Mouse (Mus musculus) midbrain, embryonic 13.5 days (tissue): Measurements from ENCODE around the gene Schip1. TPM values are rescaled to one million over a fixed set of nuclear protein-coding genes. Genes with fewer than 3 reads are reported as not detected.

Source experiments
- ATAC-seq: fragments of 200-750 bp; cut with Nextera tagmentation; 2 replicates; pipeline ENCODE4 v1.8.0; 2017; ENCODE audit warnings: mild to moderate bottlenecking, moderate TSS enrichment, moderate library complexity
- H3K27ac ChIP-seq: fragments of 300-500 bp; sonication (generic); 2 replicates; pipeline ENCODE4 v1.5.1; 2015; ENCODE audit warnings: inconsistent platforms, mild to moderate bottlenecking, moderate library complexity
- H3K27me3 ChIP-seq: fragments of 300-500 bp; sonication (generic); 2 replicates; pipeline ENCODE4 v1.6.1; 2015; ENCODE audit warnings: mild to moderate bottlenecking, inconsistent platforms
- H3K36me3 ChIP-seq: fragments of 300-500 bp; sonication (generic); 2 replicates; pipeline ENCODE4 v1.6.1; 2015; ENCODE audit warnings: mild to moderate bottlenecking, inconsistent platforms
- H3K4me1 ChIP-seq: fragments of 300-500 bp; sonication (generic); replicated peaks from 2 replicates; pipeline ENCODE4 v1.6.1; 2015; ENCODE audit warnings: inconsistent platforms
- H3K4me2 ChIP-seq: fragments of 300-500 bp; sonication (generic); replicated peaks from 2 replicates; pipeline ENCODE4 v1.6.1; 2015; ENCODE audit warnings: moderate library complexity, mild to moderate bottlenecking, inconsistent platforms
- H3K4me3 ChIP-seq: fragments of 300-500 bp; sonication (generic); replicated peaks from 2 replicates; pipeline ENCODE4 v1.5.1; 2015; ENCODE audit warnings: mild to moderate bottlenecking, inconsistent platforms
- H3K9ac ChIP-seq: fragments of 300-500 bp; sonication (generic); replicated peaks from 2 replicates; pipeline ENCODE4 v1.6.1; 2015; ENCODE audit warnings: mild to moderate bottlenecking, inconsistent platforms
- H3K9me3 ChIP-seq: fragments of 300-500 bp; sonication (generic); 2 replicates; pipeline ENCODE4 v1.6.1; 2016; ENCODE audit warnings: mild to moderate bottlenecking, inconsistent platforms
- WGBS: fragments of 180-500 bp; shearing (Covaris S2); methylation state at CpG from one replicate; pipeline ENCODE4 v1.1.7; 2015; 5-methylcytosine and 5-hydroxymethylcytosine counted together
- polyA plus RNA-seq: library from polyadenylated mRNA; unstranded; fragments of >200 nt; fragmentation: Nextera tagmentation; extraction: Ambion mirVana; gene quantifications from 2 replicates; pipeline ENCODE4 v1.2.1, GENCODE M21; 2015

Schip1 gene
- polyA plus RNA-seq, 1 experiment from 2014 or later: 127 TPM

DNA sequence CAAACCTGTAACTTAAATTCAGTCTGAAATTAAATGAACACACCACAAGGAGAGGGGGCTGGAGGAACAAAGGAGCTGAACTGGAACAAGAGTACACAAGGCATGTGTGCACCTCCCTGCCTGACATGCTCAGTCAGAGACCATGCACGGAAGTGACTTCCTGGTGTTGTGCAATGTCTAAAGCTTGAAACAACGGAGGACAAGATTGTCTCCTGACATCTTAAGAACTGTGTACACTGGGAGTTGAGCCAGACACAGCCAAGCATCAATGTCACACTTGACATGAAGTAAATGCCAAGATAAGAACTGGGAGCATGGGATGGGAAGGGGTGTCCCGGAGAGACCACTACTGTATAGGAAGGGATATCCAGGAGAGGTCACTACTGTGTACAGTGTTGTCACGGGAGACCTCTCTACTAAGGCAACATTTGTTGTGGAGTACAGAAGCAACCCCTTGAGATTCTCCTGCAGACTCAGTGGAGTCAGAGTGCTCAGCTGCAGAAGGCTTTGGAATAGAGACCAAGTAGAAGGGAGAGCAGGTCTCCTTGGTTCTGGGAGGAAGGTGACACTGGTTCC lies 490.6 kb downstream of the Schip1 start:
- Histone ChIP-seq H3K4me3 (no peak overlapping the region), H3K27ac (no peak overlapping the region), H3K27me3 (no peaks in the 10 kb centered on the region), H3K9ac (no peak overlapping the region), H3K4me1 (no peaks in the 10 kb centered on the region), H3K9me3 (no peaks in the 10 kb centered on the region), H3K36me3 (no peaks in the 10 kb centered on the region), H3K4me2 (no peak overlapping the region)
- no peak for ATAC-seq
- WGBS: 78% methylated on average over 4 of the region's 4 CpGs

DNA sequence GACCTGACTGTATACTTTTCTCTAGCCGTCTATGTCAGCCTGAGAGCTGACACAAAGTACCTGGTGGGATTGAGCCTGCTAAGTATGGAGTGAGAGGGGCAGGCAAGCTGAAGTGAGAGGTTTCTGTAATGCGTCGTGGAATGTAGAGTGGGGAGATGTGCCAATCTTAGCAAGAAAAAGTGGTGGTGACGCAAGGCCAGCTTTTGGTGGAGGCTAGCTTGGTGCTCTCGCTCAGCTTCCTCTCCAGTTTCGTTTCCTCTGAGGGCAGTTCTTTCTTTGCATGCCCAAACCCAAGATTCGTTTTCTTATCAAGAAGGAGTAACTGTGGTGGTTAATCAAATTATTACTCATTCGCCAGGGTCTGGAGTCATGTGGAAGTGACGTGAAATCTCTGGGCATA lies 492.3 kb downstream of the Schip1 start:
- no peak for ATAC-seq
- H3K4me1 ChIP-seq: no peaks in the 10 kb centered on the region
- WGBS: 94% methylated on average over 9 of the region's 9 CpGs
- no peak overlapping the region for H3K27ac ChIP-seq
- H3K9me3 ChIP-seq: no peaks in the 10 kb centered on the region
- H3K9ac ChIP-seq: no peak overlapping the region
- no peaks in the 10 kb centered on the region for H3K36me3 ChIP-seq
- no peak overlapping the region for H3K4me3 ChIP-seq
- no peak overlapping the region for H3K4me2 ChIP-seq
- H3K27me3 ChIP-seq: no peaks in the 10 kb centered on the region

GRCm38 (mm10) chr3:68558744-68559143 lies 494.1 kb downstream of the Schip1 start:
- no peak overlapping the region for H3K9ac ChIP-seq
- 83% methylated on average over 6 of the region's 6 CpGs for WGBS
- no peak for ATAC-seq
- H3K4me3 ChIP-seq: no peak overlapping the region
- 0 out of 2 replicates have a peak, but pooled peaks cover 5% of the 10 kb centered on the region for H3K4me1 ChIP-seq
- H3K36me3 ChIP-seq: no peaks in the 10 kb centered on the region
- H3K27me3 ChIP-seq: no peaks in the 10 kb centered on the region
- H3K9me3 ChIP-seq: no peaks in the 10 kb centered on the region
- no peak overlapping the region for H3K27ac ChIP-seq
- no peak overlapping the region for H3K4me2 ChIP-seq

GRCm38 (mm10) chr3:68560057-68560456 lies 495.5 kb downstream of the Schip1 start:
- H3K4me3 ChIP-seq: no peak overlapping the region
- no peaks in the 10 kb centered on the region for H3K36me3 ChIP-seq
- H3K4me2 ChIP-seq: no peak overlapping the region
- WGBS: 85% methylated on average over 5 of the region's 5 CpGs
- no peak overlapping the region for H3K27ac ChIP-seq
- no peak for ATAC-seq
- no peak overlapping the region for H3K9ac ChIP-seq
- no peaks in the 10 kb centered on the region for H3K9me3 ChIP-seq
- H3K4me1 ChIP-seq: peaks cover 14% of the 10 kb centered on the region
- H3K27me3 ChIP-seq: no peaks in the 10 kb centered on the region

DNA sequence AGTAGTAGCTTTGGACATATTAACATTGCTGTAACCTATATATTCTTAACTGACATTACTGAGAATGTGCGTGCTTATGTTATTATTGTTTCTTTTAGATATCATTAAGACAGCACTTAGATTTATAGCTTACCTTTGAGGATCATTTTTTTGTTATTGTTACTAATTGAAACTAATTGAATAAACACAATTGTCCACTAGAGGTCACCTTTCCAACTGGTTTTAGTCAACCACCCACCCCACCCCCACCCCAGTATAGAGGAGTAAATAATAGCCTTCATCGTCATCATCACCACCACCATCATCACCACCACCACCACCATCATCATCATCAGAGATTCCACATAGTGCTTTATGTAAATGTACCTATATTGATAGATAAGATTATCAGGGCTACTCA lies 498.2 kb downstream of the Schip1 start:
- H3K4me3 ChIP-seq: no peak overlapping the region
- ATAC-seq: no peak
- H3K27ac ChIP-seq: no peak overlapping the region
- no peak overlapping the region for H3K9ac ChIP-seq
- H3K4me2 ChIP-seq: no peak overlapping the region
- no peaks in the 10 kb centered on the region for H3K27me3 ChIP-seq
- whole genome bisulfite sequencing: 74% methylated on average over 2 of the region's 2 CpGs
- H3K9me3 ChIP-seq: no peaks in the 10 kb centered on the region
- H3K4me1 ChIP-seq: peaks cover 23% of the 10 kb centered on the region
- H3K36me3 ChIP-seq: no peaks in the 10 kb centered on the region

DNA sequence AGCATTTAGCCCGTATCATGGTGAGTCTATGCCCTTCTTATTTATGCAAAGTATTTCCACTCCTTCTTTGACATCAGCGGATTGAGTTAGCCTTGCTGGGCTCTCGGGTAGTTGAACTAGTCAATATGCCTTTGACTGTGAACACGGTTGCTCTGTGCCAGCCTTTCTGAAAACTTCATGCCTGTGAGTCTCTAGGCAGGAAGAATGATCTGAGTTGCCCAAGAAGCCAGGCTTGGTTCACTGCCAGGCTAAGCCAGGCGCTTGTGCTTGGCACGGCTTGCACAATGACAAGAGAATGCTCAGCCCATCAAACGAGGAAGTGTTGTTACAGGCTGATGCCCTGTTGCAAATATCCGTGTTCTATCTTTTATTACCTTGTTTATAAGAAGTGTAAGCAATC lies 499.3 kb downstream of the Schip1 start:
- no peak overlapping the region for H3K4me3 ChIP-seq
- WGBS: 72% methylated on average over 8 of the region's 8 CpGs
- H3K4me1 ChIP-seq: peaks cover 26% of the 10 kb centered on the region
- H3K9ac ChIP-seq: no peak overlapping the region
- no peak overlapping the region for H3K4me2 ChIP-seq
- no peaks in the 10 kb centered on the region for H3K9me3 ChIP-seq
- no peaks in the 10 kb centered on the region for H3K36me3 ChIP-seq
- ATAC-seq: 0 out of 2 replicates have a peak, but pooled peaks have one; percentile 14
- no peaks in the 10 kb centered on the region for H3K27me3 ChIP-seq
- H3K27ac ChIP-seq: no peak overlapping the region; the same call in 1 of the 2 replicates

DNA sequence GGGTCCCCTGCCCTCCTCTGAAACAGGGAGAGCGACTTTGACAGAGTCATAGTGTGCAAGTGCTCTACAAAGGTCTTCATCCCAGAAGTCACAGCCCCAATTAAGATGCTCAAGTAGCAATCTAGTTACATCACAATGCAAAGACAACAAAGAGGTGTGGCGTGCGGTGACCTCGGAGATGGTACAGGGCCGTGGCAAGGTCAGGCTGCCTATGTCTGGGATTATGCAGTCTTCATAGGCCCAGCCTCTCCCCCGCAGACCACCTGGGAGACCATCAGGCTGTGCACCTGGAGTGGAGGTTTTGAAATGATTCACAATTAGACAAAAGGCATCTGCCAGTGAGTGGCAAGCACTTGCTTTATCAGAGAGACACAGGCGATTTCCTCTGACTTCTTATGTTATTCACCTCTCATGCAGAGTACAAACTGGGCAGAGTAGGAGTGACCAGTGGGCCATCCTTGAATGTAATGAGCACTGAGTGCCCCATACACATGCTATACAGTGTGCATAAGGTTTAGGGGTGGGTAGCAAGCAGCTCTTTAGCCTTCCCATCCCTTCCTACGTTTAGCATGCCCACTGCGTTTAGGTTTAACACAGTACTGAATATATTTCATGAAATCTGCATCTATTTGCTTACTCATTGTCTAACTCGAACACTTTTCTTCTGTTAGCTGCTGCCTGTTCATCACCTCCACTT lies 500.5 kb downstream of the Schip1 start:
- H3K27me3 ChIP-seq: no peaks in the 10 kb centered on the region
- H3K4me3 ChIP-seq: no peak overlapping the region
- H3K36me3 ChIP-seq: no peaks in the 10 kb centered on the region
- no peak overlapping the region for H3K9ac ChIP-seq
- no peak overlapping the region for H3K4me2 ChIP-seq
- H3K9me3 ChIP-seq: no peaks in the 10 kb centered on the region
- peak; percentile 50; the same call in 1 of the 2 replicates for ATAC-seq
- H3K27ac ChIP-seq: no peak overlapping the region
- 45% methylated on average over 10 of the region's 10 CpGs for WGBS
- peaks cover 26% of the 10 kb centered on the region for H3K4me1 ChIP-seq

DNA sequence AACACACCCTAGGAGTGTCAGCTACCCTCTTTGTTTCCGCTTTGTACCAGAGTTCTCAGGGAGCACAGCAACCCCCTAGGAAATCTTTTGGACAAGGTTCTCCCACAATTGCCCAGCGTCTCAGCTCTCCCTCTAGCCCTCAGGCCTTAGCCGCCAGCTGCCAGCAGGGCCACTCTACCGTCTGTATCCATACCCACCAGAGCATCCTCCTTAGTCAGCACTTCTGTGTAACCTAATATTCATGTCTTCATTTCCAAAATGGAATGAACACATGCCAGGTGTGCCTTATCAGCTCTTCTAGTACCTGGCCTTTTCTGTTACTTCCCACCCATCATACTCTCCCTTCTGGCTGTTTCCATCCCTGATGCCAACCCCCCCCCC lies 501.1 kb downstream of the Schip1 start:
- Histone ChIP-seq H3K27ac (no peak overlapping the region), H3K9ac (no peak overlapping the region), H3K4me2 (no peak overlapping the region), H3K4me1 (peaks cover 26% of the 10 kb centered on the region), H3K4me3 (no peak overlapping the region), H3K9me3 (no peaks in the 10 kb centered on the region), H3K27me3 (no peaks in the 10 kb centered on the region), H3K36me3 (no peaks in the 10 kb centered on the region)
- no peak for ATAC-seq
- 36% methylated on average over 4 of the region's 4 CpGs for WGBS

- peaks cover 31% of the 10 kb centered on the region for H3K4me1 ChIP-seq
- WGBS: 84% methylated on average over 7 of the region's 7 CpGs
These were observed 503.0 kb downstream of the Schip1 start for GRCm38 (mm10) chr3:68567581-68567980.

GRCm38 (mm10) chr3:68568149-68568548 lies 503.5 kb downstream of the Schip1 start:
- Histone ChIP-seq H3K27me3 (no peaks in the 10 kb centered on the region), H3K4me3 (no peak overlapping the region), H3K27ac (no peak overlapping the region), H3K4me2 (no peak overlapping the region), H3K4me1 (peaks cover 35% of the 10 kb centered on the region), H3K9ac (no peak overlapping the region), H3K9me3 (no peaks in the 10 kb centered on the region), H3K36me3 (no peaks in the 10 kb centered on the region)
- ATAC-seq: no peak
- 83% methylated on average over 3 of the region's 3 CpGs for WGBS

More at GRCm38 (mm10) chr3:68567581-68567980, 503.0 kb downstream of the Schip1 start:
- H3K9ac ChIP-seq: no peak overlapping the region
- no peak overlapping the region for H3K4me3 ChIP-seq
- ATAC-seq: no peak
- H3K4me2 ChIP-seq: no peak overlapping the region
- H3K27me3 ChIP-seq: no peaks in the 10 kb centered on the region
- H3K27ac ChIP-seq: no peak overlapping the region
- no peaks in the 10 kb centered on the region for H3K9me3 ChIP-seq
- no peaks in the 10 kb centered on the region for H3K36me3 ChIP-seq

DNA sequence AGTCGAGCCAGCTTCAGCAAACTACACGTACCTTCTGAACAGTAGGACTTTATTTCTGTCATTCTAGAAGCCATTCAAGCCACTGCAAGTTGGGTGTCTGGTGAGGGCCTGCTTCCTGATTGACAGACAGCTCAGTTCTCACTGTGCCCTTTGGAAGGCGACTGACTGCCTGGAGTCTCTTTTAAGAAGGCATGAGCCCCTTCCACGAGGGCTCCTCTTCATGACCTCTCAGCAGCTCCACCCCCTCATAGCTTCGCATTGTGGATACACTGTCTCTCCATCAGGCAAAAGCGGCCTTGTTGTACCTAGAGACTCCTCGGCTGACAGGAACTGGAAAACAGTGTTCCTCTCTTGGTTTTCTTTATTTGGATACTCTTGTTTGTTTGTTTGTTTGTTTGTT lies 504.1 kb downstream of the Schip1 start:
- Histone ChIP-seq H3K9ac (no peak overlapping the region), H3K27ac (no peak overlapping the region), H3K4me2 (no peak overlapping the region), H3K27me3 (no peaks in the 10 kb centered on the region), H3K9me3 (no peaks in the 10 kb centered on the region), H3K36me3 (no peaks in the 10 kb centered on the region), H3K4me1 (peaks cover 36% of the 10 kb centered on the region), H3K4me3 (no peak overlapping the region)
- ATAC-seq: no peak
- 52% methylated on average over 7 of the region's 7 CpGs for WGBS

GRCm38 (mm10) chr3:68570319-68570718 lies 505.7 kb downstream of the Schip1 start:
- Histone ChIP-seq H3K27me3 (no peaks in the 10 kb centered on the region), H3K9me3 (no peaks in the 10 kb centered on the region), H3K9ac (no peak overlapping the region), H3K27ac (no peak overlapping the region), H3K4me2 (no peak overlapping the region), H3K36me3 (no peaks in the 10 kb centered on the region), H3K4me3 (no peak overlapping the region), H3K4me1 (peaks cover 39% of the 10 kb centered on the region)
- ATAC-seq: no peak
- 92% methylated on average over 4 of the region's 4 CpGs for WGBS
